Mouse (Mus musculus): Measurements from ENCODE around the gene Rabgap1l. TPM values are rescaled to one million over a fixed set of nuclear protein-coding genes. Genes with fewer than 3 reads are reported as not detected.

Rabgap1l gene
- polyA plus RNA-seq, 1 experiment from 2014 or later, result 41.8 TPM

GRCm38 (mm10) chr1:160298893-160299292, 494.1 kb downstream of the Rabgap1l start:
- no peak for ATAC-seq
- no peak overlapping the region for H3K4me3 ChIP-seq (ENCODE audit: low read depth, low read length)

GRCm38 (mm10) chr1:160297701-160298100, 495.3 kb downstream of the Rabgap1l start:
- Histone ChIP-seq H3K9me3 (replicated peaks; ENCODE audit: control insufficient read depth, low read length, poor library complexity, severe bottlenecking) (no peaks in the 10 kb centered on the region), H3K36me3 (ENCODE audit: control insufficient read depth, insufficient read depth, low read length) (no peaks in the 10 kb centered on the region), H3K4me2 (ENCODE audit: low read length) (no peak overlapping the region), H3K27ac (ENCODE audit: low read length) (no peak overlapping the region), H3K9ac (ENCODE audit: low read depth, low read length) (no peak overlapping the region), H3K4me1 (ENCODE audit: control insufficient read depth, insufficient read depth, low read length) (no peaks in the 10 kb centered on the region), H3K27me3 (ENCODE audit: control insufficient read depth, insufficient read depth, low read depth, low read length) (no peaks in the 10 kb centered on the region), H3K4me3 (ENCODE audit: low read depth, low read length) (no peak overlapping the region)
- no peak for ATAC-seq
- 86% methylated on average over 3 of the region's 3 CpGs for WGBS

More at GRCm38 (mm10) chr1:160298893-160299292, 494.1 kb downstream of the Rabgap1l start:
- Histone ChIP-seq H3K27ac (ENCODE audit: low read length) (no peak overlapping the region), H3K9me3 (replicated peaks; ENCODE audit: control insufficient read depth, low read length, poor library complexity, severe bottlenecking) (no peaks in the 10 kb centered on the region), H3K36me3 (ENCODE audit: control insufficient read depth, insufficient read depth, low read length) (no peaks in the 10 kb centered on the region), H3K4me1 (ENCODE audit: control insufficient read depth, insufficient read depth, low read length) (no peaks in the 10 kb centered on the region), H3K27me3 (ENCODE audit: control insufficient read depth, insufficient read depth, low read depth, low read length) (no peaks in the 10 kb centered on the region), H3K9ac (ENCODE audit: low read depth, low read length) (no peak overlapping the region), H3K4me2 (ENCODE audit: low read length) (no peak overlapping the region)
- 72% methylated on average over 1 of the region's 1 CpGs for WGBS

GRCm38 (mm10) chr1:160295323-160295722, 497.7 kb downstream of the Rabgap1l start:
- no peaks in the 10 kb centered on the region for H3K27me3 ChIP-seq (ENCODE audit: control insufficient read depth, insufficient read depth, low read depth, low read length)
- no peak for ATAC-seq
- H3K4me2 ChIP-seq (ENCODE audit: low read length), result no peak overlapping the region
- no peaks in the 10 kb centered on the region for H3K9me3 ChIP-seq (replicated peaks; ENCODE audit: control insufficient read depth, low read length, poor library complexity, severe bottlenecking)
- H3K36me3 ChIP-seq (ENCODE audit: control insufficient read depth, insufficient read depth, low read length), result no peaks in the 10 kb centered on the region
- WGBS, result 97% methylated on average over 1 of the region's 1 CpGs
- no peak overlapping the region for H3K27ac ChIP-seq (ENCODE audit: low read length)
- no peak overlapping the region for H3K9ac ChIP-seq (ENCODE audit: low read depth, low read length)
- no peaks in the 10 kb centered on the region for H3K4me1 ChIP-seq (ENCODE audit: control insufficient read depth, insufficient read depth, low read length)
- H3K4me3 ChIP-seq (ENCODE audit: low read depth, low read length), result no peak overlapping the region

- Histone ChIP-seq H3K36me3 (ENCODE audit: control insufficient read depth, insufficient read depth, low read length) (no peaks in the 10 kb centered on the region), H3K9me3 (replicated peaks; ENCODE audit: control insufficient read depth, low read length, poor library complexity, severe bottlenecking) (no peaks in the 10 kb centered on the region), H3K27ac (ENCODE audit: low read length) (no peak overlapping the region), H3K27me3 (ENCODE audit: control insufficient read depth, insufficient read depth, low read depth, low read length) (no peaks in the 10 kb centered on the region), H3K4me3 (ENCODE audit: low read depth, low read length) (no peak overlapping the region), H3K9ac (ENCODE audit: low read depth, low read length) (no peak overlapping the region), H3K4me1 (ENCODE audit: control insufficient read depth, insufficient read depth, low read length) (no peaks in the 10 kb centered on the region), H3K4me2 (ENCODE audit: low read length) (no peak overlapping the region)
- no peak for ATAC-seq
- 88% methylated on average over 3 of the region's 3 CpGs for WGBS
Measured at GRCm38 (mm10) chr1:160293488-160293887, 499.5 kb downstream of the Rabgap1l start.

GRCm38 (mm10) chr1:160292058-160292457, 501.0 kb downstream of the Rabgap1l start:
- H3K4me1 ChIP-seq (ENCODE audit: control insufficient read depth, insufficient read depth, low read length), result peaks cover under 1% of the 10 kb centered on the region; the same call in 1 of the 2 replicates
- 90% methylated on average over 2 of the region's 2 CpGs for WGBS
- H3K36me3 ChIP-seq (ENCODE audit: control insufficient read depth, insufficient read depth, low read length), result no peaks in the 10 kb centered on the region
- no peak overlapping the region for H3K27ac ChIP-seq (ENCODE audit: low read length)
- no peaks in the 10 kb centered on the region for H3K27me3 ChIP-seq (ENCODE audit: control insufficient read depth, insufficient read depth, low read depth, low read length)
- no peaks in the 10 kb centered on the region for H3K9me3 ChIP-seq (replicated peaks; ENCODE audit: control insufficient read depth, low read length, poor library complexity, severe bottlenecking)
- H3K4me2 ChIP-seq (ENCODE audit: low read length), result no peak overlapping the region
- no peak for ATAC-seq
- no peak overlapping the region for H3K4me3 ChIP-seq (ENCODE audit: low read depth, low read length)
- H3K9ac ChIP-seq (ENCODE audit: low read depth, low read length), result no peak overlapping the region

- Histone ChIP-seq H3K9ac (ENCODE audit: low read depth, low read length) (no peak overlapping the region), H3K27me3 (ENCODE audit: control insufficient read depth, insufficient read depth, low read depth, low read length) (no peaks in the 10 kb centered on the region), H3K4me3 (ENCODE audit: low read depth, low read length) (no peak overlapping the region), H3K4me1 (ENCODE audit: control insufficient read depth, insufficient read depth, low read length) (peaks cover 10% of the 10 kb centered on the region), H3K4me2 (ENCODE audit: low read length) (no peak overlapping the region), H3K9me3 (replicated peaks; ENCODE audit: control insufficient read depth, low read length, poor library complexity, severe bottlenecking) (no peaks in the 10 kb centered on the region), H3K27ac (ENCODE audit: low read length) (no peak overlapping the region), H3K36me3 (ENCODE audit: control insufficient read depth, insufficient read depth, low read length) (no peaks in the 10 kb centered on the region)
- no peak for ATAC-seq
- WGBS, result 50% methylated on average over 9 of the region's 9 CpGs
Measured at GRCm38 (mm10) chr1:160290242-160290641, 502.8 kb downstream of the Rabgap1l start.

GRCm38 (mm10) chr1:160287058-160287645, 505.9 kb downstream of the Rabgap1l start:
- 41% methylated on average over 5 of the region's 5 CpGs for WGBS
- H3K4me3 ChIP-seq (ENCODE audit: low read depth, low read length), result no peak overlapping the region
- peaks cover 10% of the 10 kb centered on the region for H3K4me1 ChIP-seq (ENCODE audit: control insufficient read depth, insufficient read depth, low read length)
- H3K4me2 ChIP-seq (ENCODE audit: low read length), result 0 out of 2 replicates have a peak overlapping the region, but pooled peaks have one; percentile 2
- H3K9me3 ChIP-seq (replicated peaks; ENCODE audit: control insufficient read depth, low read length, poor library complexity, severe bottlenecking), result no peaks in the 10 kb centered on the region
- H3K36me3 ChIP-seq (ENCODE audit: control insufficient read depth, insufficient read depth, low read length), result no peaks in the 10 kb centered on the region
- 0 out of 2 replicates have a peak overlapping the region, but pooled peaks have one; percentile 4 for H3K9ac ChIP-seq (ENCODE audit: low read depth, low read length)
- H3K27ac ChIP-seq (ENCODE audit: low read length), result peak overlapping the region; percentile 36
- ATAC-seq, result peak; percentile 61
- H3K27me3 ChIP-seq (ENCODE audit: control insufficient read depth, insufficient read depth, low read depth, low read length), result no peaks in the 10 kb centered on the region

- Histone ChIP-seq H3K27ac (ENCODE audit: low read length) (peak overlapping the region; percentile 69), H3K36me3 (ENCODE audit: control insufficient read depth, insufficient read depth, low read length) (no peaks in the 10 kb centered on the region), H3K9ac (ENCODE audit: low read depth, low read length) (0 out of 2 replicates have a peak overlapping the region, but pooled peaks have one; percentile 4), H3K4me1 (ENCODE audit: control insufficient read depth, insufficient read depth, low read length) (peaks cover 10% of the 10 kb centered on the region), H3K4me3 (ENCODE audit: low read depth, low read length) (no peak overlapping the region), H3K9me3 (replicated peaks; ENCODE audit: control insufficient read depth, low read length, poor library complexity, severe bottlenecking) (no peaks in the 10 kb centered on the region), H3K4me2 (ENCODE audit: low read length) (0 out of 2 replicates have a peak overlapping the region, but pooled peaks have one; percentile 2), H3K27me3 (ENCODE audit: control insufficient read depth, insufficient read depth, low read depth, low read length) (no peaks in the 10 kb centered on the region)
- WGBS, result 40% methylated on average over 7 of the region's 7 CpGs
- ATAC-seq, result peak; percentile 49; the same call in 1 of the 2 replicates
Measured at GRCm38 (mm10) chr1:160286400-160287057, 506.5 kb downstream of the Rabgap1l start.

GRCm38 (mm10) chr1:160284241-160284640, 508.8 kb downstream of the Rabgap1l start:
- no peak overlapping the region for H3K27ac ChIP-seq (ENCODE audit: low read length)
- no peaks in the 10 kb centered on the region for H3K27me3 ChIP-seq (ENCODE audit: control insufficient read depth, insufficient read depth, low read depth, low read length)
- H3K36me3 ChIP-seq (ENCODE audit: control insufficient read depth, insufficient read depth, low read length), result no peaks in the 10 kb centered on the region
- H3K4me3 ChIP-seq (ENCODE audit: low read depth, low read length), result no peak overlapping the region
- no peak overlapping the region for H3K4me2 ChIP-seq (ENCODE audit: low read length)
- peaks cover 10% of the 10 kb centered on the region for H3K4me1 ChIP-seq (ENCODE audit: control insufficient read depth, insufficient read depth, low read length)
- H3K9me3 ChIP-seq (replicated peaks; ENCODE audit: control insufficient read depth, low read length, poor library complexity, severe bottlenecking), result no peaks in the 10 kb centered on the region
- WGBS, result 73% methylated on average over 4 of the region's 4 CpGs
- ATAC-seq, result no peak
- H3K9ac ChIP-seq (ENCODE audit: low read depth, low read length), result no peak overlapping the region

All from midbrain, embryonic 16.5 days (tissue).